In the genomic region with DNA sequence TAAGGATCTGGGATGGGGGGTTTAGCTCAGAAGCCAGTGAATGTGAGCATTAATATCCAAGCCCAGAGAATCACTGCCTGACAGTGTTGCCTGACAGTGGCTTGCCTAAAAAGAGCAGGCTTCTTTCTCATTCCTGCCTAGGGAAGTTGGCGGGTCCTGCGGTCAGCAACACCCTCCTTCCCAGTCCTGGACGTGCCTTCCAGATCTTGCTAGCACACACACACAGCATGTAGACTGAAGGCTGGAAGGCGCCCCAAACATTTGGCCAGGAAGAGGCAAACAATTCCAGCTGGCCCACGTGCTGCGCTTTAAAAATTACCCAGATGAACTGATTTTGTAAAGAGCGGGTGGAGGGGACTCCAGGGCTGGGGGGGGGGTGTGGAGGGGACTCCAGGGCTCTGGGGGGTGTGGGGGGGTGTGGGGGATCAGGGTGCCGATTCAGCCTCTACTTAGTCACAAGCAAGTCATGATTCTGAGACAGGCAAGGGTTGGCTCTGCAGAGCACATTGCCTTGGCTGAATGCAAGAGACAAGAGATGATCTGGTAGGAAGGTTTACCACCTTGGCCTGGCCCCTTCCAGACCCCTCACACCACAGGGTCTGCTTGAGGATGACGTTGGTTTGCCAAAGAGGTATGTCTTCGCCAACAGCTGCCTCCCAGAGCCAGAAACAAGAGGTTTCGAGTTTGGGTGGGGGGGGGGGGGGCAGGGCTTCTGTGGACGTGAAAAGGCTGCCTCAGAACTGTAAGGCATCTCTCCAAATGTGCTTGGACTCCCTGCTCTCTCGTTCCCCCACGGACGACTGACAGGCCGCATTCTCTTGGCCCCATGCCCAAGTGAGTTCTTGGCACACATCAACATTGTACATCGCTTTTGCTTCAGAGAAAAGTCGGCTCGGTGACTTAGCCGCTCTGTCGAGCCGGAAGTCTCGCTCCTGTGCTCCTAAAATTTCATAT, we compare ENCODE assay signal across 8 mouse cellular contexts.
A peak's percentile ranks its signal among the peaks of the same experiment; 100 is the strongest.
DNase-seq lines count a peak whose midpoint lies in the region; ATAC-seq and TF ChIP-seq lines count a peak whose summit lies in the region.

No protein-coding gene starts in this region.

- 23% methylated on average over 23 of the region's 23 CpGs for WGBS in heart, embryonic 14.5 days
- WGBS in lung, embryonic 14.5 days, result 20% methylated on average over 23 of the region's 23 CpGs
- WGBS in stomach, embryonic 15.5 days, result 22% methylated on average over 23 of the region's 23 CpGs

- ATAC-seq in heart, embryonic 14.5 days (ENCODE audit: insufficient number of reproducible peaks, insufficient read depth, low FRiP score, low read depth), result peak; percentile 68
- ATAC-seq in lung, embryonic 14.5 days (ENCODE audit: insufficient read depth), result peak; percentile 87
- ATAC-seq in stomach, embryonic 15.5 days (ENCODE audit: insufficient read depth, low FRiP score, low read depth), result peak; percentile 71; the same call in 1 of the 2 replicates

- TF ChIP-seq CTCF in layer of hippocampus, adult 2 months (conservative IDR thresholded peaks at IDR 0.05), result no peak
- no peak for TF ChIP-seq CTCF in embryonic fibroblast, embryonic 13.5 days (IDR thresholded peaks at IDR 0.05; ENCODE audit: borderline replicate concordance, insufficient read depth, low read length)
- no peak for TF ChIP-seq CTCF in lung, embryonic 14.5 days (IDR thresholded peaks at IDR 0.05; ENCODE audit: low read depth)

- no peak overlapping the region for H3K27ac ChIP-seq in layer of hippocampus, adult 2 months
- peak overlapping the region; percentile 6; the same call in 1 of the 2 replicates for H3K27ac ChIP-seq in embryonic fibroblast, embryonic 13.5 days (ENCODE audit: insufficient read depth, low read length)
- peak overlapping the region; percentile 80 to 81 for H3K27ac ChIP-seq in heart, embryonic 14.5 days (replicated peaks in 1 of 2; ENCODE audit: control insufficient read depth in 1 of 2, insufficient read depth in 1 of 2, low read depth in 2 of 2, low read length in 2 of 2)
- peak overlapping the region; percentile 84 for H3K27ac ChIP-seq in lung, embryonic 14.5 days (ENCODE audit: low read depth)
- H3K27ac ChIP-seq in stomach, embryonic 15.5 days, result peak overlapping the region; percentile 86

- peak; percentile 8 to 22 for DNase-seq in layer of hippocampus, adult 2 months (ENCODE audit: low spot score in 2 of 2)
- DNase-seq in layer of hippocampus, adult 9-10 months (ENCODE audit: low spot score), result no peak
- DNase-seq in kidney, postnatal 14 days, result peak; percentile 89
- peak; percentile 96 for DNase-seq in lung, embryonic 14.5 days
- DNase-seq in thymus, postnatal 25 days, result no peak

- peaks cover 19% of the 10 kb centered on the region for H3K4me1 ChIP-seq in embryonic fibroblast, embryonic 13.5 days (ENCODE audit: control insufficient read depth, insufficient read depth, low read length)
- H3K4me1 ChIP-seq in heart, embryonic 14.5 days (ENCODE audit: control insufficient read depth in 2 of 2, insufficient read depth in 2 of 2, low read length in 2 of 2), result peaks cover 25 to 48% of the 10 kb centered on the region in 2 experiments
- peaks cover 18% of the 10 kb centered on the region for H3K4me1 ChIP-seq in lung, embryonic 14.5 days (ENCODE audit: insufficient read depth)
- peaks cover 23% of the 10 kb centered on the region for H3K4me1 ChIP-seq in stomach, embryonic 15.5 days

- peak overlapping the region; percentile 4; the same call in 1 of the 2 replicates for H3K4me3 ChIP-seq in layer of hippocampus, adult 2 months
- no peak overlapping the region for H3K4me3 ChIP-seq in embryonic fibroblast, embryonic 13.5 days (ENCODE audit: insufficient read depth, low read length)
- no peak overlapping the region for H3K4me3 ChIP-seq in heart, embryonic 14.5 days (ENCODE audit: control insufficient read depth in 1 of 2, insufficient read depth in 1 of 2, low read depth in 1 of 2, low read length in 2 of 2)
- no peak overlapping the region for H3K4me3 ChIP-seq in lung, embryonic 14.5 days (ENCODE audit: low read depth, low read length)
- no peak overlapping the region for H3K4me3 ChIP-seq in stomach, embryonic 15.5 days (replicated peaks)

- no peak for TF ChIP-seq POLR2A in embryonic fibroblast, embryonic 13.5 days (IDR thresholded peaks at IDR 0.05; ENCODE audit: low read depth, low read length)

- no peaks in the 10 kb centered on the region for H3K9me3 ChIP-seq in heart, embryonic 14.5 days (ENCODE audit: control insufficient read depth, low read length)
- H3K9me3 ChIP-seq in lung, embryonic 14.5 days (ENCODE audit: low read depth, low read length), result no peaks in the 10 kb centered on the region
- no peaks in the 10 kb centered on the region for H3K9me3 ChIP-seq in stomach, embryonic 15.5 days

- peak overlapping the region; percentile 43 for H3K4me2 ChIP-seq in heart, embryonic 14.5 days (ENCODE audit: low read length)
- peak overlapping the region; percentile 36; the same call in 1 of the 2 replicates for H3K4me2 ChIP-seq in lung, embryonic 14.5 days
- peak overlapping the region; percentile 25; the same call in 1 of the 2 replicates for H3K4me2 ChIP-seq in stomach, embryonic 15.5 days

- H3K9ac ChIP-seq in heart, embryonic 14.5 days (ENCODE audit: low read length), result peak overlapping the region; percentile 56
- no peak overlapping the region for H3K9ac ChIP-seq in lung, embryonic 14.5 days
- H3K9ac ChIP-seq in stomach, embryonic 15.5 days, result no peak overlapping the region

- H3K27me3 ChIP-seq in heart, embryonic 14.5 days (ENCODE audit: control insufficient read depth, insufficient read depth, low read length), result no peaks in the 10 kb centered on the region
- no peaks in the 10 kb centered on the region for H3K27me3 ChIP-seq in lung, embryonic 14.5 days (ENCODE audit: insufficient read depth, low read length)
- H3K27me3 ChIP-seq in stomach, embryonic 15.5 days (replicated peaks), result no peaks in the 10 kb centered on the region

- H3K36me3 ChIP-seq in heart, embryonic 14.5 days (ENCODE audit: control insufficient read depth, insufficient read depth, low read length), result no peaks in the 10 kb centered on the region
- no peaks in the 10 kb centered on the region for H3K36me3 ChIP-seq in lung, embryonic 14.5 days (ENCODE audit: insufficient read depth)
- H3K36me3 ChIP-seq in stomach, embryonic 15.5 days, result no peaks in the 10 kb centered on the region

Comparison
In these comparisons a context has a peak if more than half of its experiments do, and no peak if none do; other contexts are left out.
1. DNase-seq: peak in layer of hippocampus, adult 2 months (2 of 2), kidney, postnatal 14 days (single experiment) and lung, embryonic 14.5 days (single experiment); none in layer of hippocampus, adult 9-10 months (single experiment) and thymus, postnatal 25 days (single experiment).
2. Peak in every context shown above with its lines, with median percentiles within 50 percentile points of each other: ATAC-seq and H3K4me2 ChIP-seq.